Mouse (Mus musculus): ENCODE results near the gene Clba1. TPM values are rescaled to one million over a fixed set of nuclear protein-coding genes. Genes with fewer than 3 reads are reported as not detected.
"Not testable (repeated sequence)": the region's sequence is repeated elsewhere in the genome, so short reads cannot be mapped to it uniquely, and the experiment has no call there.

The Clba1 gene
- polyA plus RNA-seq, 1 experiment from 2014 or later: 17.5 TPM

- peak; percentile 28 for ATAC-seq (ENCODE audit: low read depth)
- H3K4me2 ChIP-seq (ENCODE audit: low read depth, low read length): peak overlapping the region; percentile 98
- H3K4me1 ChIP-seq (ENCODE audit: control insufficient read depth, insufficient read depth, low read length): peaks cover 13% of the 10 kb centered on the region
- H3K27ac ChIP-seq (ENCODE audit: low read depth, low read length): peak overlapping the region; percentile 78
- peak overlapping the region; percentile 68 for H3K4me3 ChIP-seq (ENCODE audit: low read depth, low read length)
- WGBS: 62% methylated on average over 5 of the region's 5 CpGs
- H3K9ac ChIP-seq (replicated peaks; ENCODE audit: low read depth, low read length): peak overlapping the region; percentile 41
- H3K36me3 ChIP-seq (ENCODE audit: control insufficient read depth, insufficient read depth, low read length): peaks cover 4% of the 10 kb centered on the region; the same call in 1 of the 2 replicates
- H3K27me3 ChIP-seq (ENCODE audit: control insufficient read depth, insufficient read depth, low read length): no peaks in the 10 kb centered on the region
- H3K9me3 ChIP-seq (ENCODE audit: control insufficient read depth, low read length): no peaks in the 10 kb centered on the region
Observed at GRCm38 (mm10) chr12:112808212-112808586, 538 bp upstream of the Clba1 start.

- H3K27me3 ChIP-seq (ENCODE audit: control insufficient read depth, insufficient read depth, low read length): no peaks in the 10 kb centered on the region
- H3K4me1 ChIP-seq (ENCODE audit: control insufficient read depth, insufficient read depth, low read length): peaks cover 13% of the 10 kb centered on the region
- H3K27ac ChIP-seq (ENCODE audit: low read depth, low read length): no peak overlapping the region
- WGBS: 19% methylated on average over 8 of the region's 8 CpGs
- H3K9me3 ChIP-seq (ENCODE audit: control insufficient read depth, low read length): no peaks in the 10 kb centered on the region
- ATAC-seq (ENCODE audit: low read depth): no peak
- peak overlapping the region; percentile 64 for H3K9ac ChIP-seq (replicated peaks; ENCODE audit: low read depth, low read length)
- H3K36me3 ChIP-seq (ENCODE audit: control insufficient read depth, insufficient read depth, low read length): peaks cover 10% of the 10 kb centered on the region; the same call in 1 of the 2 replicates
- peak overlapping the region; percentile 98 for H3K4me2 ChIP-seq (ENCODE audit: low read depth, low read length)
- peak overlapping the region; percentile 68 for H3K4me3 ChIP-seq (ENCODE audit: low read depth, low read length)
Observed at GRCm38 (mm10) chr12:112809641-112810040, 904 bp downstream of the Clba1 start.

- Histone ChIP-seq H3K36me3 (ENCODE audit: control insufficient read depth, insufficient read depth, low read length) (peaks cover 10% of the 10 kb centered on the region; the same call in 1 of the 2 replicates), H3K9me3 (ENCODE audit: control insufficient read depth, low read length) (no peaks in the 10 kb centered on the region), H3K9ac (replicated peaks; ENCODE audit: low read depth, low read length) (no peak overlapping the region), H3K4me3 (ENCODE audit: low read depth, low read length) (no peak overlapping the region; the same call in 1 of the 2 replicates), H3K4me2 (ENCODE audit: low read depth, low read length) (peak overlapping the region; percentile 98), H3K27me3 (ENCODE audit: control insufficient read depth, insufficient read depth, low read length) (no peaks in the 10 kb centered on the region), H3K4me1 (ENCODE audit: control insufficient read depth, insufficient read depth, low read length) (peaks cover 13% of the 10 kb centered on the region), H3K27ac (ENCODE audit: low read depth, low read length) (no peak overlapping the region)
- ATAC-seq (ENCODE audit: low read depth): no peak
- WGBS: 73% methylated on average over 19 of the region's 19 CpGs
Observed at GRCm38 (mm10) chr12:112810092-112810885, 1.6 kb downstream of the Clba1 start.

- H3K27me3 ChIP-seq (ENCODE audit: control insufficient read depth, insufficient read depth, low read length): no peaks in the 10 kb centered on the region
- no peak overlapping the region for H3K9ac ChIP-seq (replicated peaks; ENCODE audit: low read depth, low read length)
- whole genome bisulfite sequencing: 95% methylated on average over 7 of the region's 7 CpGs
- H3K4me1 ChIP-seq (ENCODE audit: control insufficient read depth, insufficient read depth, low read length): peaks cover 8% of the 10 kb centered on the region
- H3K9me3 ChIP-seq (ENCODE audit: control insufficient read depth, low read length): no peaks in the 10 kb centered on the region
- H3K36me3 ChIP-seq (ENCODE audit: control insufficient read depth, insufficient read depth, low read length): peaks cover 14% of the 10 kb centered on the region
- H3K27ac ChIP-seq (ENCODE audit: low read depth, low read length): no peak overlapping the region
- no peak overlapping the region for H3K4me3 ChIP-seq (ENCODE audit: low read depth, low read length)
- no peak for ATAC-seq (ENCODE audit: low read depth)
- no peak overlapping the region for H3K4me2 ChIP-seq (ENCODE audit: low read depth, low read length)
Observed at GRCm38 (mm10) chr12:112813370-112813769, 4.6 kb downstream of the Clba1 start.

- H3K4me3 ChIP-seq (ENCODE audit: low read depth, low read length): no peak overlapping the region
- no peak overlapping the region for H3K4me2 ChIP-seq (ENCODE audit: low read depth, low read length)
- H3K27ac ChIP-seq (ENCODE audit: low read depth, low read length): no peak overlapping the region
- H3K27me3 ChIP-seq (ENCODE audit: control insufficient read depth, insufficient read depth, low read length): no peaks in the 10 kb centered on the region
- no peaks in the 10 kb centered on the region; the same call in 1 of the 2 replicates for H3K4me1 ChIP-seq (ENCODE audit: control insufficient read depth, insufficient read depth, low read length)
- H3K9ac ChIP-seq (replicated peaks; ENCODE audit: low read depth, low read length): no peak overlapping the region
- ATAC-seq (ENCODE audit: low read depth): no peak
- no peaks in the 10 kb centered on the region for H3K9me3 ChIP-seq (ENCODE audit: control insufficient read depth, low read length)
- 79% methylated on average over 14 of the region's 14 CpGs for WGBS
- H3K36me3 ChIP-seq (ENCODE audit: control insufficient read depth, insufficient read depth, low read length): peaks cover 17% of the 10 kb centered on the region
Observed at GRCm38 (mm10) chr12:112814682-112815470, 6.1 kb downstream of the Clba1 start.

- H3K36me3 ChIP-seq (ENCODE audit: control insufficient read depth, insufficient read depth, low read length): peaks cover 30% of the 10 kb centered on the region
Observed at GRCm38 (mm10) chr12:112816294-112816693, 7.6 kb downstream of the Clba1 start.

GRCm38 (mm10) chr12:112816866-112817265 lies 8.1 kb downstream of the Clba1 start:
- not testable (repeated sequence) for H3K9ac ChIP-seq (replicated peaks; ENCODE audit: low read depth, low read length); H3K9me3 ChIP-seq (ENCODE audit: control insufficient read depth, low read length); H3K27me3 ChIP-seq (ENCODE audit: control insufficient read depth, insufficient read depth, low read length); H3K27ac ChIP-seq (ENCODE audit: low read depth, low read length); ATAC-seq (ENCODE audit: low read depth); H3K4me3 ChIP-seq (ENCODE audit: low read depth, low read length); H3K4me1 ChIP-seq (ENCODE audit: control insufficient read depth, insufficient read depth, low read length); H3K4me2 ChIP-seq (ENCODE audit: low read depth, low read length)
- 81% methylated on average over 7 of the region's 7 CpGs for WGBS
- peaks cover 36% of the 10 kb centered on the region for H3K36me3 ChIP-seq (ENCODE audit: control insufficient read depth, insufficient read depth, low read length)

More at GRCm38 (mm10) chr12:112816294-112816693, 7.6 kb downstream of the Clba1 start:
- Histone ChIP-seq H3K9ac (replicated peaks; ENCODE audit: low read depth, low read length) (no peak overlapping the region), H3K4me2 (ENCODE audit: low read depth, low read length) (no peak overlapping the region), H3K9me3 (ENCODE audit: control insufficient read depth, low read length) (no peaks in the 10 kb centered on the region), H3K4me1 (ENCODE audit: control insufficient read depth, insufficient read depth, low read length) (no peaks in the 10 kb centered on the region), H3K4me3 (ENCODE audit: low read depth, low read length) (no peak overlapping the region), H3K27ac (ENCODE audit: low read depth, low read length) (no peak overlapping the region), H3K27me3 (ENCODE audit: control insufficient read depth, insufficient read depth, low read length) (no peaks in the 10 kb centered on the region)
- WGBS: 55% methylated on average over 4 of the region's 4 CpGs
- no peak for ATAC-seq (ENCODE audit: low read depth)

DNA sequence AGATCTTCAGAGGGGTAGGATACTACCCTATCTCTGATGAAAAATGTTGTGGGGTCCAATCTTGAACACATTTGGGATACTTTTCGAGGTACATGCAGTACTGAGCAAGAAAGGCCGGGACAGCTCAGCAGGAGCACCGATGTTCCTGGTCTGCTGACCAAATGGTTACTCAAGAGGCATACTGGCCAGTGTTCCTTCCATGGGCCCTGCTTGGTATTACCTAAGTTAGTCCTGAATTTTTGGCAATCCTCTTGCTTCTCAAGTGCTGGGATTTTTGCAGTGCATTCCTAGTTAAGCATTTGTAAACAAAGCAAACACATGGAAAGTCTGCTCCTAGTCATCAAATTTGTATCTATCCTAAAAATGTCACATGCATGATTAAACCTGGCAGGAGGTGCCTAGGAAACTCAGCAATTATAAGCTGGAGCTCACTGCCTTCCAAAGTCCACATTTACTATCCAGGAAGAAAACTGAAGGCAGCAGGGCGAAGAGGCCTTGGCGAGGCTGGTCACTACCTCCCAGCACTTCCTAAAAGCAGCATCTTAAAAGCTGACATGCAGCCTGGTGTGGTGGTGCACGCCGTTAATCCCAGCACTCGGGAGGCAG lies 10.4 kb downstream of the Clba1 start:
- no peak for ATAC-seq (ENCODE audit: low read depth)
- H3K4me3 ChIP-seq (ENCODE audit: low read depth, low read length): no peak overlapping the region
- H3K27ac ChIP-seq (ENCODE audit: low read depth, low read length): no peak overlapping the region
- H3K4me1 ChIP-seq (ENCODE audit: control insufficient read depth, insufficient read depth, low read length): 0 out of 2 replicates have a peak, but pooled peaks cover 5% of the 10 kb centered on the region
- H3K27me3 ChIP-seq (ENCODE audit: control insufficient read depth, insufficient read depth, low read length): no peaks in the 10 kb centered on the region
- no peaks in the 10 kb centered on the region for H3K9me3 ChIP-seq (ENCODE audit: control insufficient read depth, low read length)
- WGBS: 91% methylated on average over 8 of the region's 8 CpGs
- no peak overlapping the region for H3K4me2 ChIP-seq (ENCODE audit: low read depth, low read length)
- H3K9ac ChIP-seq (replicated peaks; ENCODE audit: low read depth, low read length): no peak overlapping the region
- H3K36me3 ChIP-seq (ENCODE audit: control insufficient read depth, insufficient read depth, low read length): peaks cover 26% of the 10 kb centered on the region
